Mouse (Mus musculus): ENCODE data around the gene Slc38a1.

DNA sequence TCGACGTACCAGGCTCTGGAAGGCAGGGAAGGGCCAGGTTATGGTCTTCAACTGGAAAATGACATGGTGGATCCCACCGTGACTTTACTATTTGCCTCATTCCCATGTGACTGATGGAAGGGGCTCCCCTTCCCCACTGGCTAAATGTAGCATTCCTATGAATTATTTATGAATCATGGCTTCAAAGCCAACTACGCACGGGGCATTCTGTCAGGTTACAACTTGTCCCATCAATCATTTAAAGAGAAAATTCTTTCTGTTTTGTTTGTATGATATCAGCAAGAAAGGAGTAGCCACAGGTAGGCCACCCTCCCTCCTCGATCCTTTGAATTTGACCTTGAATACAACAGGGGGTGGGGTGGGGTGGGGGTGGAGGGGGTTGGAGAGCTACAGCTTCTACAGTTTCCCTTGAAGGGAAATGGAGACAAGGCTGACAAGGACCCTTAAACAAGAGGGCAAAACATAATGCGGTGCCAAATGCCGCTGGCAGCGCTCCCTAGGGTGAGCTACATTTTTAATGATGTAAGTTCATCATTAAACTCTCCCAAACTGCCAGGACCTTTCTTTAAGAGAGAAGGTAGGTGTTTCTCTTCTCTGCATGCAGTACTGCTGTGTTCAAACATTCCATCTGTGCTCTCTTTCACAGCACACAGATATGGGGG is 53.6 kb downstream of the Slc38a1 start:
- TF ChIP-seq CTCF (IDR thresholded peaks at IDR 0.05; ENCODE audit: borderline replicate concordance, insufficient read depth, low read depth, low read length) (no peak), POLR2A (IDR thresholded peaks at IDR 0.05; ENCODE audit: borderline replicate concordance, insufficient read depth, low read length) (no peak)

All from cerebellum, adult 2 months (tissue).